Mouse (Mus musculus) liver, adult 2 months (tissue): ENCODE measurements around the gene Gm14685.
"Not testable (repeated sequence)": the region's sequence is repeated elsewhere in the genome, so short reads cannot be mapped to it uniquely, and the experiment has no call there.

ENCODE experiments used
- CTCF ChIP-seq: fragments of 200-500 bp; IDR thresholded peaks from 2 replicates; pipeline ENCODE4 v1.5.1; 2011; ENCODE audit warnings: low read depth, low read length, control low read depth
- POLR2A ChIP-seq: fragments of 200-500 bp; IDR thresholded peaks from 2 replicates; pipeline ENCODE4 v1.6.1; 2011; ENCODE audit warnings: low read length, control low read depth; ENCODE audit not compliant: insufficient read depth; ENCODE audit errors: extremely low read depth

DNA sequence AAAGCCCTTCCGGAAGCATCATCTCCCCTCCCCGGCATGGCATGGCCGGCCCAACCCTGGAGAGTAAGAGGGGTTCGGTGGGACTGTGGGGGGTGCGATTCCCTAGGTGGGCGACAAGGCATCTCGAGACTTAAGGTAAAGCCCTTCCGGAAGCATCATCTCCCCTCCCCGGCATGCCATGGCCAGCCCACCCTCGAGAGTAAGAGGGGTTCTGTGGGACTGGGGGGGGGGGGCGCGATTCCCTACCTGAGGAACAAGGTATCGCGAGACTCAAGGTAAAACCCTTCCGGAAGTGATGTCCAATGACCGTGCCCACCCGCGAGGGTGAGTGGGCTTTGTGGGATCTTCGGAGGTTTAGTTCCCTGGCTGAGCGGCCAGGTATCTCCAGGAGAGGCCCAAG lies 31.6 kb downstream of the Gm14685 start, which contains the start of gene Xlr5b:
- not testable (repeated sequence) for TF ChIP-seq CTCF, POLR2A
